Mouse (Mus musculus): ENCODE results near the gene Ngly1.
A peak's percentile ranks its signal among the peaks of the same experiment; 100 is the strongest.
"Not testable (repeated sequence)": the region's sequence is repeated elsewhere in the genome, so short reads cannot be mapped to it uniquely, and the experiment has no call there.

The Ngly1 gene

DNA sequence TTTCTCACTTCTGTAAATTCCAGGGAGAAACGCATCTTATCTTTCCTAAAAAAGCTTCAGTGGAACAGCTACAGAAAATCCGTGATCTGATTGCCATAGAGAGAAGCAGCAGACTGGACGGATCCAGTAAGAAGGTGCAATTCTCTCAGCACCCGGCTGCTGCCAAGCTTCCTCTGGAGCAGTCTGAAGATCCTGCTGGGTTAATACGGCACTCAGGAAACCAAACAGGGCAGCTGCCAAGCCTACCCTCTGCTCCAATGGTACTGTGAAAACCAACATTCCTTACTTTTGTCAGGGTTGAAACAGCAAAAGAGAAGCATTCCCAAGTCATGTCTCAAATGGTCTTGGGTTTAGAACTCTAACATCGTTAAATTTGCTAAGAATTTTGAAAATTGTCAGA is 11.5 kb downstream of the Ngly1 start:
- DNase-seq (ENCODE audit: low spot score in 2 of 2): peak; percentile 51 to 65

GRCm38 (mm10) chr14:16261869-16262268 is 12.8 kb downstream of the Ngly1 start:
- no peak for DNase-seq (ENCODE audit: low spot score in 2 of 2)

- no peak for DNase-seq (ENCODE audit: low spot score in 2 of 2)
Measured at GRCm38 (mm10) chr14:16267028-16267427, 17.9 kb downstream of the Ngly1 start.

- no peak for DNase-seq (ENCODE audit: low spot score in 2 of 2)
Measured at GRCm38 (mm10) chr14:16269776-16270175, 20.7 kb downstream of the Ngly1 start.

- no peak for DNase-seq (ENCODE audit: low spot score in 2 of 2)
Measured at GRCm38 (mm10) chr14:16273677-16274076, 24.6 kb downstream of the Ngly1 start.

GRCm38 (mm10) chr14:16279196-16279595 is 30.1 kb downstream of the Ngly1 start:
- no peak for DNase-seq (ENCODE audit: low spot score in 2 of 2)

GRCm38 (mm10) chr14:16283966-16284365 is 34.9 kb downstream of the Ngly1 start:
- DNase-seq (ENCODE audit: low spot score in 2 of 2): no peak

- DNase-seq (ENCODE audit: low spot score in 2 of 2): no peak
Measured at GRCm38 (mm10) chr14:16292371-16292770, 43.3 kb downstream of the Ngly1 start.

- DNase-seq (ENCODE audit: low spot score in 2 of 2): no peak
Measured at GRCm38 (mm10) chr14:16293015-16293414, 43.9 kb downstream of the Ngly1 start.

- DNase-seq (ENCODE audit: low spot score in 2 of 2): no peak
Measured at GRCm38 (mm10) chr14:16293921-16294320, 44.8 kb downstream of the Ngly1 start.

GRCm38 (mm10) chr14:16296816-16297468 is 47.9 kb downstream of the Ngly1 start:
- peak in 1 of 2 experiments; percentile 44 for DNase-seq (ENCODE audit: low spot score in 2 of 2)

DNA sequence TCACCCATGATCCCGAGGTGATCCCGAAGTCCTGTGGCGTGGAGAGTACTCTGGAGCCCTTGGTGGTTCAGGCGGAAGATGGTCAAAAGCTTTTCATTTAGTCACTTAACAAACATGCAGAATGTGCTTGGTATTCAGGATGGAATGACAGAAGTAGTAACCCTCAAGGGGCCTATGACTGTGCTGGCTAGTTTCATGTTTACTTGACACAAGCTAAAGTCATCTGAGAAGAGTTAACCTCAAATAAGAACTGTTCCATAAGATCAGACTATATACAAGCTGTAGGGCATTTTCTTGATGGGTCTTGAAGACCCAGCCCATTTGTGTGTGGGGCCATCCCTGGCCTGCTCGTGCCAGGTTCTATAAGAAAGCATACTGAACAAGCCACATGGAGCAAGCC is 52.7 kb downstream of the Ngly1 start:
- no peak for DNase-seq (ENCODE audit: low spot score in 2 of 2)

GRCm38 (mm10) chr14:16302688-16303087 is 53.6 kb downstream of the Ngly1 start:
- no peak for DNase-seq (ENCODE audit: low spot score in 2 of 2)

DNA sequence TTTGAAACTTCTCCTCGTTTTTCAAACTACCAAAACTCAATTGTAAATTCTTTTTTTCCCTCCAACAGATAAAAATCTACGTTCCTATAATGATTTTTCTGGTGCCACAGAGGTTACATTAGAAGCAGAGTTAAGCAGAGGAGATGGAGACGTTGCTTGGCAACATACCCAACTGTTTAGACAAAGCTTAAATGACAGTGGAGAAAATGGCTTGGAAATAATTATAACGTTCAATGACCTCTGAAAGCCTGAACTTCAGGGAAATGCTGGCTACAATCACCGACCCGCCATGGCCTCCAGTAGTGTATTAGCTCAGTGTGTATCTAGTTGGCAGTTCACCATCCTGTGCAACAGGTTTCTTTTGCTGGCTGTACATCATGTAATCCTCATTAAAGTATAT is 61.7 kb downstream of the Ngly1 start:
- no peak for DNase-seq (ENCODE audit: low spot score in 2 of 2)

DNA sequence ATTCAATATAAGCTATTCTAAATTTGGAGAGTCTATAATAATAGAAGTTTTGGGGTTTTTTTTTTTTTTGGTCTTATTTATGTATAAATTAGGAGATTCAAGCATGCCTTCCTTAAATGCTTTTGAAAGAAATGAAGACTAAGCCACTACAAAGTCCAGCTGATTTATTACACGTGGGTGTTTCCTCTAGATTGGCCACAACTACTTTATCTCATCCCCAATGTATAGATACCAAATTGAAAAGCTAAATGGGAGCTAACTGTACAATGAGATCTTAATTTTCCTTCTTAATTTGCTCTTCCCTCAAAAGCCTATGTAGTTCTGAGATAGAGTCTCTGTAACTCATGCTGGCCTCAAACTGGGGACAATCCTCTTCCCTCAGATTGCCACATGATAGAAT is 63.5 kb downstream of the Ngly1 start:
- no peak for DNase-seq (ENCODE audit: low spot score in 2 of 2)

DNA sequence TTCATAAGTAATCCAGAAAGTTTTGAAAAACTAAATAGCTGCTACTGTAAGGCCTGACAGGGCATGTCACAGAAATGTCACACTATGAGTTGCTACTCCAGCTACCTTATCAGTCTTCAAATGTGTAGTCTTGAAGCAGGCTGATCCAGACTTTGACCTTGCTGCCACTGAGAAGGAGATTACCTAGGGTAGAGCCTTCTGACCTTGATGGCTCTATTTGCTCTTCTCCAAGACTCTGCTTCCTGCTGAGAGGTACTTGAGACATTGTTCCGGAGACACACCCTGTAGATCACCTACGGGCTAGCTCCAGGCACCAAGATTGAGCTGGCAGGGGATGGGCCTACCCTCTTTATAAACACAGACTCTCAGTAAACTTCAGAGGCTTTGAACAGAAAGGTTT is 64.0 kb downstream of the Ngly1 start:
- not testable (repeated sequence) for DNase-seq (ENCODE audit: low spot score in 2 of 2)

DNA sequence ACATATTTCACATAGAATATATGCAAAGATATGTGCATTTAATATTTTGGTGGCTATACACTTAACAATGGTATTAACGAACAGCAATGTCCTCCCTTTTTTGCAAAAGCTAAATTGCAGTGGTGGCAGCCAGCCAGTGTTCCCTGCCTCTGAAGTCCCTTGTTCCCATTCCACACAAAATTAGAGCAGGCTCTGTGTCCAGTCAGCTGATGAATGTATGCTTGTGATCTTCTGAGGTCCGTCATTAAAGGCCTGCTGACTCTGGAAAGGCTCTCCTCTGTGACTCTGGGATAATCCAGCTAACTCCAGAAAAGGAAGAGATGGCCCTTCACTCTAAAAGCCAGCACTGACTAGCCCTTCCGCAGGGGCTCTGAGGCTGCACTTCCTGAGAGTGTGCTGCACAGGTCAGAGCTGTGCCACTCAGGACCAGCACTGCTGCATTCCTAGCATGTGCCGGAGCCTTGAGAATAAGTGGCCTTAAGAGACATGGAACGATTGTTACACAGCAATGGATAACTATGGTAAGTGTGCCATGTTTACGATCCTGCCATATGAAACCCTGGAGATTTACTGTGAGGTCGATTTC is 64.9 kb downstream of the Ngly1 start:
- DNase-seq (ENCODE audit: low spot score in 2 of 2): peak in 1 of 2 experiments; percentile 59

GRCm38 (mm10) chr14:16314842-16315241 is 65.8 kb downstream of the Ngly1 start:
- no peak for DNase-seq (ENCODE audit: low spot score in 2 of 2)

- DNase-seq (ENCODE audit: low spot score in 2 of 2): no peak
Measured at GRCm38 (mm10) chr14:16316715-16317114, 67.6 kb downstream of the Ngly1 start.

DNA sequence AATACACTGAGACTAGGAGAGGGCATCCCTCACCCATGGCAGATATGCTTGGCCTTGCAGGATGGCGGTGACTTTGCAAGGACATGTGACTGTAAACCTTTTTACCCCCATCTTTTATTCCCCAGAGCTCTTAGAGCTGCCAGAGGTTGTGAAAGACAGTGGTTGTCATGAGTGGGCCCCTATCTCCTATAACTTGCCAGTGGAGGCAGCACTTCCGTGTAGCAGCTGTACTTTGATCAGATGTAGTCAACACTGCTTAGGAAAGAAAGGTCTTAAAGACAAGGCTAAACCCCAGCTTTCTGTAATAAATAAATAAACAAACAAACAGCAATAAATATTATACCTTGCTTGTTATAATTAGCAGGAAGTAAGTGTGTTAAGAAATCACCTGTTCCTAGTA is 70.7 kb downstream of the Ngly1 start:
- no peak for DNase-seq (ENCODE audit: low spot score in 2 of 2)

DNA sequence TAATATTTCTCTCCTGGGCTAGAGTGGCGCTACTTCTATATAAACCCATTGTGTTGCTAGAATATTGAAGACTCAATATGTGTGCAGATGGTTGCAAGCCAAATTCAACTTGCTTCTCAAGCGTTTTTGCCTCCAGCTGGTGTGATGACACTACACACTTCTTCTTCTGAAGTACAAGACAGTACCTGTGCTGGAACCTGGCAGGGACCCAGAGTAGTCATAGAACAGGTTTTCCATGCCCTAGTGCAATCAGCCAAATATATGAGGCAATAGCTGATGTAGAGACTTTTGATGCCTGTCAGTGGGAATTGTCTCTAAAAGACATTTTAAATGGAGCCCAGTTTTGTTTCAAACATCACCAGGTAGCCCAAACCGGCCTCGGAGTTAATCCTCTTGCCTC is 75.3 kb downstream of the Ngly1 start:
- DNase-seq (ENCODE audit: low spot score in 2 of 2): no peak

DNA sequence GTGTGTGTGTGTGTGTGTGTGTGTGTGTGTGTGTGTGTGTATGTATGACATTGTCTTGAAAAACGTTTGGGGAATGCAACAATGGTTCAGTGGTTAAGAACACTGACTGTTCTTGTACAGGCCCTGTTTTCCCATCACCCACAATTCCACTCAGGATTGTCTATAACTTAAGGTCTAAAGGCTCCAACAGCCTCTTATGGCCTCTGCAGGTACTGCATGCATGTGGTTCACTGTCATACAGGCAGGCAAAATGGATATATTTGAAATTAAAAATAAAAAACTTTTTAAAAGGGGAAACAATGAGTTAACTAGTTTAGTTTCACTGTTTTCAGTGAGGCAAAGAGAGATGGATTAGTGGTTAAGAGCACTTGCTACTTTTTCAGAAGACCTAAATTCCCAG is 76.1 kb downstream of the Ngly1 start:
- no peak for DNase-seq (ENCODE audit: low spot score in 2 of 2)

DNA sequence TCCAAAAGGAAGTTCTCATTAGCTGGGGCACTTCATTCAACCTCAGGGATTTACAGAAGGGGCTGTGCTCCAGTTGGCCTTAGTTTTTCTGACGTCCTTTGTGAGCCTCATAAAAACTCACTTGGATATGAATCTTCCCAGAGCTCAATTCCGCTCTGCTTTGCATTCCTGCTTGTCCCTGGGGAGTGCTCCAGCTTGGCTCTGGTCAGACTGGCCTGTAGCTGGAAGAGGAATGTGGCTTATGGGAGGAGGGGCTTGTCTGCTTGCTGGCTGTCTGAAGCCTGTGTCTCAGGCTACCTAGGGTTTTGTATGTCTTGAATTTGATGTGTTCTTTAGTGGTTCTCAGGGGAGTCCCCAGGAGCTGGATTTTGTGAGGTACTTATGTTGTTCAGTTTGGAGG is 79.5 kb downstream of the Ngly1 start:
- DNase-seq (ENCODE audit: low spot score in 2 of 2): no peak

- no peak for DNase-seq (ENCODE audit: low spot score in 2 of 2)
Measured at GRCm38 (mm10) chr14:16328959-16329480, 79.9 kb downstream of the Ngly1 start.
